Mouse (Mus musculus) embryonic facial prominence, embryonic 14.5 days (tissue): ENCODE data around the gene Rnf187. TPM values are rescaled to one million over a fixed set of nuclear protein-coding genes. Genes with fewer than 3 reads are reported as not detected.

Experiments used
- ATAC-seq: fragments of 200-750 bp; cut with Nextera tagmentation; 2 replicates; pipeline ENCODE4 v1.8.0; 2017; ENCODE audit warnings: low read depth, moderate number of reproducible peaks, moderate TSS enrichment
- DNase-seq: peaks from one replicate; pipeline ENCODE4 v3.0.0-alpha.2; 2015; ENCODE audit warnings: low spot score
- H3K27ac ChIP-seq: fragments of 300-500 bp; sonication (generic); replicated peaks from 2 replicates; pipeline ENCODE4 v1.5.1; 2014; ENCODE audit warnings: low read depth, mild to moderate bottlenecking, low read length, moderate library complexity
- H3K27me3 ChIP-seq: fragments of 300-500 bp; sonication (generic); replicated peaks from 2 replicates; pipeline ENCODE4 v1.6.1; 2014; ENCODE audit warnings: low read length; ENCODE audit not compliant: control insufficient read depth, insufficient read depth
- H3K36me3 ChIP-seq: fragments of 300-500 bp; sonication (generic); 2 replicates; pipeline ENCODE4 v1.6.1; 2014; ENCODE audit warnings: low read length, mixed read lengths; ENCODE audit not compliant: control insufficient read depth, insufficient read depth
- H3K4me1 ChIP-seq: fragments of 300-500 bp; sonication (generic); 2 replicates; pipeline ENCODE4 v1.6.1; 2014; ENCODE audit warnings: antibody characterized with exemption, low read length; ENCODE audit not compliant: control insufficient read depth, insufficient read depth
- H3K4me2 ChIP-seq: fragments of 300-500 bp; sonication (generic); 2 replicates; pipeline ENCODE4 v1.6.1; 2014; ENCODE audit warnings: low read depth, mild to moderate bottlenecking, low read length, moderate library complexity, mixed read lengths
- H3K4me3 ChIP-seq: fragments of 300-500 bp; sonication (generic); 2 replicates; pipeline ENCODE4 v1.5.1; 2014; ENCODE audit warnings: low read depth, mild to moderate bottlenecking, low read length
- H3K9ac ChIP-seq: fragments of 300-500 bp; sonication (generic); 2 replicates; pipeline ENCODE4 v1.6.1; 2014; ENCODE audit warnings: low read depth, mild to moderate bottlenecking, low read length, moderate library complexity, mixed read lengths
- H3K9me3 ChIP-seq: fragments of 300-500 bp; sonication (generic); 2 replicates; pipeline ENCODE4 v1.6.1; 2016; ENCODE audit warnings: low read length; ENCODE audit not compliant: control insufficient read depth
- WGBS: fragments of 180-500 bp; shearing (Covaris S2); extraction: QIAGEN DNeasy Blood & Tissue Kit; methylation state at CpG from one replicate; pipeline ENCODE4 v1.1.7; 2014; 5-methylcytosine and 5-hydroxymethylcytosine counted together
- polyA plus RNA-seq: library from polyadenylated mRNA; unstranded; fragments of >200 nt; fragmentation: Nextera tagmentation; extraction: Ambion mirVana; gene quantifications from 2 replicates; pipeline ENCODE4 v1.2.1, GENCODE M21; 2014

Gene Rnf187
- polyA plus RNA-seq, 1 experiment from 2014 or later, result 256 TPM

- peak overlapping the region; percentile 75; the same call in 1 of the 2 replicates for H3K4me2 ChIP-seq
- H3K27me3 ChIP-seq, result no peaks in the 10 kb centered on the region
- ATAC-seq (no peak), DNase-seq (peak; percentile 65)
- H3K9ac ChIP-seq, result no peak overlapping the region
- no peaks in the 10 kb centered on the region for H3K9me3 ChIP-seq
- no peak overlapping the region for H3K27ac ChIP-seq
- H3K4me3 ChIP-seq, result no peak overlapping the region
- H3K36me3 ChIP-seq, result peaks cover 26% of the 10 kb centered on the region
- peaks cover 7% of the 10 kb centered on the region; the same call in 1 of the 2 replicates for H3K4me1 ChIP-seq
- 48% methylated on average over 6 of the region's 6 CpGs for WGBS
Measured at GRCm38 (mm10) chr11:58904838-58905237, 33.9 kb downstream of the Rnf187 start.

GRCm38 (mm10) chr11:58904410-58904718, 34.4 kb downstream of the Rnf187 start:
- DNase-seq, result no peak
- H3K4me2 ChIP-seq, result peak overlapping the region; percentile 75
- H3K4me3 ChIP-seq, result peak overlapping the region; percentile 81
- peaks cover 29% of the 10 kb centered on the region for H3K36me3 ChIP-seq
- peak overlapping the region; percentile 55 for H3K9ac ChIP-seq
- 0 out of 2 replicates have a peak overlapping the region, but pooled peaks have one; percentile 8 for H3K27ac ChIP-seq
- no peaks in the 10 kb centered on the region for H3K9me3 ChIP-seq
- no peaks in the 10 kb centered on the region for H3K27me3 ChIP-seq
- ATAC-seq, result peak; percentile 3; the same call in 1 of the 2 replicates
- peaks cover 7% of the 10 kb centered on the region; the same call in 1 of the 2 replicates for H3K4me1 ChIP-seq
- 4% methylated on average over 8 of the region's 8 CpGs for WGBS

GRCm38 (mm10) chr11:58903511-58904409, 35.0 kb downstream of the Rnf187 start, which contains the start of gene Zfp39:
TSS of gene Zfp39 (minus strand) at chr11:58904225.
- H3K4me2 ChIP-seq, result peak within 1 kb of the TSS; percentile 75
- H3K9me3 ChIP-seq, result no peaks in the 10 kb centered on the region
- under 1% methylated on average over 39 of the region's 40 CpGs for WGBS
- H3K4me3 ChIP-seq, result peak within 1 kb of the TSS; percentile 81
- no peaks in the 10 kb centered on the region for H3K27me3 ChIP-seq
- H3K9ac ChIP-seq, result peak within 1 kb of the TSS; percentile 87
- H3K36me3 ChIP-seq, result peaks cover 35% of the 10 kb centered on the region
- DNase-seq, result peak; percentile 96
- peak within 1 kb of the TSS; percentile 81 for H3K27ac ChIP-seq
- ATAC-seq, result peak; percentile 99
- peaks cover 7% of the 10 kb centered on the region; the same call in 1 of the 2 replicates for H3K4me1 ChIP-seq

GRCm38 (mm10) chr11:58901080-58901479, 37.6 kb downstream of the Rnf187 start:
- Histone ChIP-seq H3K4me2 (no peak overlapping the region), H3K4me1 (peaks cover 7% of the 10 kb centered on the region; the same call in 1 of the 2 replicates), H3K4me3 (no peak overlapping the region), H3K9me3 (no peaks in the 10 kb centered on the region), H3K27ac (no peak overlapping the region), H3K9ac (no peak overlapping the region), H3K36me3 (peaks cover 52% of the 10 kb centered on the region), H3K27me3 (no peaks in the 10 kb centered on the region)
- ATAC-seq (no peak), DNase-seq (no peak)

GRCm38 (mm10) chr11:58897485-58897884, 41.2 kb downstream of the Rnf187 start:
- WGBS, result 85% methylated on average over 6 of the region's 6 CpGs
- Histone ChIP-seq H3K9me3 (no peaks in the 10 kb centered on the region), H3K27ac (no peak overlapping the region), H3K27me3 (no peaks in the 10 kb centered on the region), H3K4me3 (no peak overlapping the region), H3K4me2 (no peak overlapping the region), H3K36me3 (peaks cover 78% of the 10 kb centered on the region), H3K9ac (no peak overlapping the region), H3K4me1 (no peaks in the 10 kb centered on the region)
- no peak for ATAC-seq
- no peak for DNase-seq

GRCm38 (mm10) chr11:58894456-58894855, 44.3 kb downstream of the Rnf187 start:
- ATAC-seq, result no peak

GRCm38 (mm10) chr11:58890511-58890910, 48.2 kb downstream of the Rnf187 start:
- DNase-seq, result no peak
- H3K27me3 ChIP-seq, result no peaks in the 10 kb centered on the region
- H3K4me3 ChIP-seq, result no peak overlapping the region
- no peak overlapping the region for H3K4me2 ChIP-seq
- peaks cover 67% of the 10 kb centered on the region for H3K36me3 ChIP-seq
- ATAC-seq, result no peak
- WGBS, result 94% methylated on average over 10 of the region's 10 CpGs
- H3K27ac ChIP-seq, result no peak overlapping the region
- no peaks in the 10 kb centered on the region for H3K4me1 ChIP-seq
- no peak overlapping the region for H3K9ac ChIP-seq
- H3K9me3 ChIP-seq, result no peaks in the 10 kb centered on the region

More at GRCm38 (mm10) chr11:58894456-58894855, 44.3 kb downstream of the Rnf187 start:
- no peaks in the 10 kb centered on the region for H3K9me3 ChIP-seq
- 70% methylated on average over 6 of the region's 6 CpGs for WGBS
- H3K4me3 ChIP-seq, result no peak overlapping the region
- H3K36me3 ChIP-seq, result peaks cover 79% of the 10 kb centered on the region
- no peaks in the 10 kb centered on the region for H3K4me1 ChIP-seq
- DNase-seq, result peak; percentile 68
- H3K27me3 ChIP-seq, result no peaks in the 10 kb centered on the region
- no peak overlapping the region for H3K9ac ChIP-seq
- H3K27ac ChIP-seq, result no peak overlapping the region
- H3K4me2 ChIP-seq, result no peak overlapping the region

GRCm38 (mm10) chr11:58883756-58884155, 55.0 kb downstream of the Rnf187 start:
- no peaks in the 10 kb centered on the region for H3K4me1 ChIP-seq
- DNase-seq (no peak), ATAC-seq (no peak)
- no peaks in the 10 kb centered on the region for H3K9me3 ChIP-seq
- no peak overlapping the region for H3K4me3 ChIP-seq
- H3K9ac ChIP-seq, result no peak overlapping the region
- 83% methylated on average over 8 of the region's 8 CpGs for WGBS
- H3K27ac ChIP-seq, result no peak overlapping the region
- H3K4me2 ChIP-seq, result no peak overlapping the region
- H3K27me3 ChIP-seq, result no peaks in the 10 kb centered on the region
- H3K36me3 ChIP-seq, result peaks cover 49% of the 10 kb centered on the region
